Mouse (Mus musculus): Measurements from ENCODE around the gene Tfb1m.

- TF ChIP-seq CTCF (IDR thresholded peaks at IDR 0.05; ENCODE audit: borderline replicate concordance, extremely low read depth, insufficient read depth, insufficient read length), result no peak
- no peak for TF ChIP-seq POLR2A (IDR thresholded peaks at IDR 0.05; ENCODE audit: borderline replicate concordance, extremely low read depth, insufficient read depth, insufficient read length, poor library complexity, severe bottlenecking)
These were observed 71.7 kb downstream of the Tfb1m start for GRCm38 (mm10) chr17:3485851-3486250.

Data from brain, embryonic 14.5 days (tissue).